Mouse (Mus musculus) CH12.LX (cell line): Measurements from ENCODE around the gene Abhd4. TPM values are rescaled to one million over a fixed set of nuclear protein-coding genes. Genes with fewer than 3 reads are reported as not detected.
"Not testable (repeated sequence)": the region's sequence is repeated elsewhere in the genome, so short reads cannot be mapped to it uniquely, and the experiment has no call there.

Experiments
- DNase-seq: peaks from one replicate; pipeline ENCODE4 v3.0.0-alpha.2; 2013; ENCODE audit errors: extremely low read depth
- H3K27ac ChIP-seq: 2 replicates; pipeline ENCODE4 v1.5.1; 2012; ENCODE audit warnings: low read depth, mild to moderate bottlenecking, control low read depth, moderate library complexity; ENCODE audit not compliant: insufficient read depth
- H3K27me3 ChIP-seq: replicated peaks from 2 replicates; pipeline ENCODE3; 2012; ENCODE audit warnings: inconsistent platforms
- H3K36me3 ChIP-seq, 2 experiments: replicated peaks in 1 of 2; 2 replicates each; pipeline versions ENCODE3 to v1.6.1; 2012; ENCODE audit warnings: inconsistent platforms in 1 of 2, low read length in 1 of 2, mild to moderate bottlenecking in 1 of 2, mixed read lengths in 1 of 2, moderate library complexity in 1 of 2; ENCODE audit not compliant: control insufficient read depth in 1 of 2, insufficient read depth in 1 of 2
- H3K4me1 ChIP-seq, 2 experiments: 2 replicates each; pipeline ENCODE4 v1.6.1; 2012; ENCODE audit warnings: inconsistent platforms in 1 of 2, moderate library complexity in 1 of 2; ENCODE audit not compliant: insufficient read depth in 2 of 2, control insufficient read depth in 1 of 2
- H3K4me2 ChIP-seq: 2 replicates; pipeline ENCODE4 v1.6.1; 2012; ENCODE audit warnings: low read depth, mild to moderate bottlenecking, control low read depth; ENCODE audit not compliant: poor library complexity, insufficient read depth, severe bottlenecking
- H3K4me3 ChIP-seq, 3 experiments: fragments of 150-350 bp in 1 of 3; sonication (generic) in 1 of 3; replicated peaks in 1 of 3; 2 replicates each; pipeline versions ENCODE3 to v1.5.1; 2011 to 2012; ENCODE audit warnings: low read depth in 2 of 3, low read length in 2 of 3, mild to moderate bottlenecking in 2 of 3, moderate library complexity in 2 of 3, control low read depth in 1 of 3, improper control_type of control experiment in 1 of 3, inconsistent platforms in 1 of 3, mixed read lengths in 1 of 3; ENCODE audit not compliant: poor library complexity in 1 of 3
- H3K79me2 ChIP-seq: replicated peaks from 2 replicates; pipeline ENCODE4 v1.6.1; 2012; ENCODE audit warnings: mild to moderate bottlenecking, moderate library complexity; ENCODE audit not compliant: control insufficient read depth, poor library complexity, insufficient read depth, severe bottlenecking; ENCODE audit errors: extremely low read depth
- H3K9ac ChIP-seq: 2 replicates; pipeline ENCODE4 v1.6.1; 2012; ENCODE audit warnings: low read depth, mild to moderate bottlenecking, control low read depth, moderate library complexity; ENCODE audit not compliant: insufficient read depth
- H3K9me3 ChIP-seq: replicated peaks from 2 replicates; pipeline ENCODE3; 2012; ENCODE audit warnings: low read length, inconsistent platforms, mixed read lengths
- BHLHE40 ChIP-seq: IDR thresholded peaks from 2 replicates; pipeline ENCODE4 v1.6.1; 2011; ENCODE audit warnings: mild to moderate bottlenecking, low read depth, low read length, improper control_type of control experiment
- ETS1 ChIP-seq: conservative IDR thresholded peaks from 2 replicates; pipeline ENCODE4 v1.6.1; 2012; ENCODE audit warnings: low read depth, mild to moderate bottlenecking, inconsistent platforms, low read length, improper control_type of control experiment, moderate library complexity
- IRF4 ChIP-seq: IDR thresholded peaks from 2 replicates; pipeline ENCODE4 v1.6.1; 2014; ENCODE audit warnings: low read depth, mild to moderate bottlenecking, inconsistent platforms, low read length, improper control_type of control experiment
- JUND ChIP-seq: conservative IDR thresholded peaks from 2 replicates; pipeline ENCODE4 v1.6.1; 2011; ENCODE audit warnings: low read depth, low read length, improper control_type of control experiment
- MAX ChIP-seq: IDR thresholded peaks from 2 replicates; pipeline ENCODE4 v1.6.1; 2011; ENCODE audit warnings: low read length, improper control_type of control experiment
- MEF2A ChIP-seq: IDR thresholded peaks from 2 replicates; pipeline ENCODE4 v1.6.1; 2014; ENCODE audit warnings: low read depth, mild to moderate bottlenecking, inconsistent platforms, low read length, improper control_type of control experiment, borderline replicate concordance
- MXI1 ChIP-seq: IDR thresholded peaks from 2 replicates; pipeline ENCODE4 v1.6.1; 2011; ENCODE audit warnings: mild to moderate bottlenecking, low read depth, low read length, improper control_type of control experiment
- SIN3A ChIP-seq: IDR thresholded peaks from 2 replicates; pipeline ENCODE4 v1.6.1; 2012; ENCODE audit warnings: low read length, improper control_type of control experiment, inconsistent platforms
- TCF12 ChIP-seq: IDR thresholded peaks from 2 replicates; pipeline ENCODE4 v1.6.1; 2014; ENCODE audit warnings: low read depth, mild to moderate bottlenecking, inconsistent platforms, low read length, improper control_type of control experiment
- ZKSCAN1 ChIP-seq: IDR thresholded peaks from 2 replicates; pipeline ENCODE4 v1.6.1; 2012; ENCODE audit warnings: low read depth, inconsistent platforms, low read length, improper control_type of control experiment, borderline replicate concordance
- ZMIZ1 ChIP-seq: IDR thresholded peaks from 2 replicates; pipeline ENCODE4 v1.6.1; 2012; ENCODE audit warnings: low read depth, mild to moderate bottlenecking, inconsistent platforms, low read length, improper control_type of control experiment
- ZNF384 ChIP-seq: IDR thresholded peaks from 2 replicates; pipeline ENCODE4 v1.6.1; 2012; ENCODE audit warnings: low read depth, low read length, improper control_type of control experiment, inconsistent platforms
- dilution Hi-C: fragments of 300-500 bp; cut with MboI; formaldehyde crosslinking; loops from 2 replicates; pipeline ENCODE4 v1.14.3; 2020; ENCODE audit warnings: low sequenced_read_pairs; ENCODE audit not compliant: extremely low pct_unique_long_range_greater_than_20kb, extremely low pct_ligation_motif_present
- in situ Hi-C: fragments of 300-500 bp; cut with MboI; formaldehyde crosslinking; loops from 3 replicates; pipeline ENCODE4 v1.14.3; 2019; ENCODE audit warnings: low sequenced_read_pairs, low pct_ligation_motif_present, low pct_unique_long_range_greater_than_20kb, mixed read lengths
- polyA plus RNA-seq: library from polyadenylated mRNA; unstranded; fragments of >175 nt; gene quantifications from 2 replicates; pipeline ENCODE4 v1.2.1, GENCODE M21; 2012; ENCODE audit warnings: low read depth; ENCODE audit not compliant: insufficient read length
- total RNA-seq, 2 experiments: library from RNA; depleted of rRNA; stranded (reverse); fragments of 300-350 nt in 1 of 2; fragments of >200 nt in 1 of 2; gene quantifications; 2 replicates each; pipeline ENCODE4 v1.2.3; 2012 to 2014

The Abhd4 gene
- total and polyA plus RNA-seq, 3 experiments = 15.9 to 23.0 (median 19.8) TPM

- peak overlapping the region in 1 of 3 experiments; percentile 23 for H3K4me3 ChIP-seq
- TF ChIP-seq BHLHE40 (peak; percentile 66), MAX (0 out of 2 replicates have a peak, but pooled peaks have one; percentile 51), SIN3A (peak; percentile 70), MXI1 (peak; percentile 38; the same call in 1 of the 2 replicates), TCF12 (peak; percentile 52; the same call in 1 of the 2 replicates), ZMIZ1 (no peak), IRF4 (0 out of 2 replicates have a peak, but pooled peaks have one; percentile 28), MEF2A (0 out of 2 replicates have a peak, but pooled peaks have one; percentile 6), ETS1 (peak; percentile 39; the same call in 1 of the 2 replicates), JUND (no peak), ZKSCAN1 (no peak)
- peak overlapping the region; percentile 85 for H3K27ac ChIP-seq
- dilution Hi-C loops = no loop called here
- peak overlapping the region; percentile 85 for H3K4me2 ChIP-seq
- peaks cover 0 to under 1% of the 10 kb centered on the region in 2 experiments for H3K36me3 ChIP-seq
- in situ Hi-C loops = loop anchor here (5.0 kb wide), 1 partner anchor 162 kb away; no protein-coding TSS in a partner anchor
- H3K79me2 ChIP-seq = no peaks in the 10 kb centered on the region
- peaks cover 28 to 92% of the 10 kb centered on the region in 2 experiments for H3K4me1 ChIP-seq
- H3K9me3 ChIP-seq = no peaks in the 10 kb centered on the region
- DNase-seq = peak; percentile 27
- H3K9ac ChIP-seq = peak overlapping the region; percentile 16
- no peaks in the 10 kb centered on the region for H3K27me3 ChIP-seq
Observed at GRCm38 (mm10) chr14:54228933-54229713, 24.9 kb upstream of the Abhd4 start.

- DNase-seq, H3K79me2 ChIP-seq, dilution Hi-C loops, H3K4me3 ChIP-seq, H3K36me3 ChIP-seq, H3K9me3 ChIP-seq, H3K9ac ChIP-seq, H3K27me3 ChIP-seq, H3K4me2 ChIP-seq: not testable (repeated sequence)
- Histone ChIP-seq H3K4me1 (peaks cover 26 to 91% of the 10 kb centered on the region in 2 experiments), H3K27ac (peak overlapping the region; percentile 86)
- TF ChIP-seq ZNF384 = peak; percentile 72
- in situ Hi-C loops = loop anchor here (5.0 to 10.0 kb wide), 3 partner anchors 163 to 417 kb away; partner anchors contain the start of gene Mmp14
Observed at GRCm38 (mm10) chr14:54229849-54230248, 24.1 kb upstream of the Abhd4 start.
